Mouse (Mus musculus) stomach, postnatal 0 days (tissue): ENCODE measurements around the gene Chrd.

Source experiments
- CTCF ChIP-seq: IDR thresholded peaks from 2 replicates; pipeline ENCODE4 v1.5.1; 2016; ENCODE audit warnings: antibody characterized with exemption, low read depth, mild to moderate bottlenecking, moderate library complexity
- EP300 ChIP-seq: optimal IDR thresholded peaks from 2 replicates; pipeline ENCODE3; 2016; ENCODE audit warnings: antibody characterized with exemption

- TF ChIP-seq CTCF (peak; percentile 71), EP300 (no peak)
These were observed 32.3 kb downstream of the Chrd start for GRCm38 (mm10) chr16:20765244-20765643.
